Mouse (Mus musculus) heart, embryonic 12.5 days (tissue): ENCODE results near the gene Impad1. TPM values are rescaled to one million over a fixed set of nuclear protein-coding genes. Genes with fewer than 3 reads are reported as not detected.

Experiments used
- ATAC-seq: fragments of 200-750 bp; cut with Nextera tagmentation; 2 replicates; pipeline ENCODE4 v1.8.0; 2017; ENCODE audit warnings: moderate TSS enrichment, moderate library complexity; ENCODE audit not compliant: insufficient number of reproducible peaks, low FRiP score
- H3K27ac ChIP-seq: fragments of 300-500 bp; sonication (generic); 2 replicates; pipeline ENCODE4 v1.5.1; 2016; ENCODE audit warnings: mild to moderate bottlenecking, moderate library complexity; ENCODE audit not compliant: poor library complexity, severe bottlenecking
- H3K27me3 ChIP-seq: fragments of 300-500 bp; sonication (generic); replicated peaks from 2 replicates; pipeline ENCODE4 v1.6.1; 2016; ENCODE audit warnings: mild to moderate bottlenecking, moderate library complexity
- H3K36me3 ChIP-seq: fragments of 300-500 bp; sonication (generic); 2 replicates; pipeline ENCODE4 v1.6.1; 2016; ENCODE audit warnings: mild to moderate bottlenecking, moderate library complexity
- H3K4me1 ChIP-seq: fragments of 300-500 bp; sonication (generic); replicated peaks from 2 replicates; pipeline ENCODE4 v1.6.1; 2016; ENCODE audit warnings: mild to moderate bottlenecking
- H3K4me2 ChIP-seq: fragments of 300-500 bp; sonication (generic); 2 replicates; pipeline ENCODE4 v1.6.1; 2016; ENCODE audit warnings: mild to moderate bottlenecking, moderate library complexity
- H3K4me3 ChIP-seq: fragments of 300-500 bp; sonication (generic); 2 replicates; pipeline ENCODE4 v1.5.1; 2016; ENCODE audit warnings: mild to moderate bottlenecking
- H3K9ac ChIP-seq: fragments of 300-500 bp; sonication (generic); 2 replicates; pipeline ENCODE4 v1.6.1; 2016; ENCODE audit warnings: mild to moderate bottlenecking, moderate library complexity
- H3K9me3 ChIP-seq: fragments of 300-500 bp; sonication (generic); replicated peaks from 2 replicates; pipeline ENCODE4 v1.6.1; 2016; ENCODE audit warnings: mild to moderate bottlenecking, moderate library complexity
- WGBS: fragments of 180-500 bp; shearing (Covaris S2); methylation state at CpG from one replicate; pipeline ENCODE4 v1.1.7; 2016; 5-methylcytosine and 5-hydroxymethylcytosine counted together
- polyA plus RNA-seq: library from polyadenylated mRNA; unstranded; fragments of >200 nt; fragmentation: Nextera tagmentation; extraction: Ambion mirVana; gene quantifications from 2 replicates; pipeline ENCODE4 v1.2.1, GENCODE M21; 2016

Impad1 gene
- polyA plus RNA-seq, 1 experiment from 2014 or later, result 42.4 TPM

- Histone ChIP-seq H3K27me3 (no peaks in the 10 kb centered on the region), H3K36me3 (peaks cover 33% of the 10 kb centered on the region), H3K4me1 (no peaks in the 10 kb centered on the region), H3K4me2 (no peak overlapping the region), H3K4me3 (no peak overlapping the region), H3K9me3 (peaks cover 13% of the 10 kb centered on the region), H3K27ac (no peak overlapping the region), H3K9ac (no peak overlapping the region)
- ATAC-seq, result peak; percentile 55; the same call in 1 of the 2 replicates
- 88% methylated on average over 4 of the region's 4 CpGs for WGBS
Measured at GRCm38 (mm10) chr4:4782882-4783685, 10.1 kb downstream of the Impad1 start.

GRCm38 (mm10) chr4:4779265-4779770 lies 13.8 kb downstream of the Impad1 start:
- no peak overlapping the region for H3K27ac ChIP-seq
- no peak overlapping the region for H3K4me3 ChIP-seq
- H3K4me1 ChIP-seq, result no peaks in the 10 kb centered on the region
- peaks cover 13% of the 10 kb centered on the region for H3K9me3 ChIP-seq
- no peak for ATAC-seq
- H3K36me3 ChIP-seq, result peaks cover 46% of the 10 kb centered on the region
- no peaks in the 10 kb centered on the region for H3K27me3 ChIP-seq
- H3K4me2 ChIP-seq, result no peak overlapping the region
- no peak overlapping the region for H3K9ac ChIP-seq

GRCm38 (mm10) chr4:4771523-4772114 lies 21.5 kb downstream of the Impad1 start:
- H3K36me3 ChIP-seq, result peaks cover 36% of the 10 kb centered on the region
- WGBS, result 77% methylated on average over 2 of the region's 2 CpGs
- no peak overlapping the region for H3K4me3 ChIP-seq
- H3K4me2 ChIP-seq, result no peak overlapping the region
- H3K27ac ChIP-seq, result no peak overlapping the region
- no peak for ATAC-seq
- H3K9me3 ChIP-seq, result no peaks in the 10 kb centered on the region
- no peak overlapping the region for H3K9ac ChIP-seq
- no peaks in the 10 kb centered on the region for H3K27me3 ChIP-seq
- no peaks in the 10 kb centered on the region for H3K4me1 ChIP-seq

DNA sequence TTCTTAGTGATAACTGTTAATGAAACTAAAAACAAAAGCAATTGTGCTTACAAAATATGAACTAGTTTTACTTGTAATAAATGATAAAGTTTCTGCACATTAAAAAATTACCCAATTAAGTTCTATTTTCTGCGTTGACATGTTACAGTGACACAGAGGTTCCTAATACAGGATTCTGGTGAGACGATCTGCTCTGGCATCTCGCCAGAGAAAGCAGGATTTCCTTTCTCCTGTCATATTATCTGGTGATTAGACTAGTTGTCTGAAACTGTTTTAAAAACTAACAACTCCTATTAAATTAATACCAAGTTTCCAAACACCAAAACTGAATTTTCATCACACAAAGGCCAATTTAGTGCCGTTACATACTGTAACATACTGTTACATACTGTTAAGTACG lies 27.3 kb downstream of the Impad1 start:
- no peak overlapping the region for H3K4me3 ChIP-seq
- no peaks in the 10 kb centered on the region for H3K27me3 ChIP-seq
- no peaks in the 10 kb centered on the region for H3K4me1 ChIP-seq
- no peak overlapping the region for H3K4me2 ChIP-seq
- no peak overlapping the region for H3K27ac ChIP-seq
- no peak overlapping the region for H3K9ac ChIP-seq
- H3K9me3 ChIP-seq, result no peaks in the 10 kb centered on the region
- H3K36me3 ChIP-seq, result peaks cover 14% of the 10 kb centered on the region
- no peak for ATAC-seq
- 69% methylated on average over 5 of the region's 5 CpGs for WGBS

DNA sequence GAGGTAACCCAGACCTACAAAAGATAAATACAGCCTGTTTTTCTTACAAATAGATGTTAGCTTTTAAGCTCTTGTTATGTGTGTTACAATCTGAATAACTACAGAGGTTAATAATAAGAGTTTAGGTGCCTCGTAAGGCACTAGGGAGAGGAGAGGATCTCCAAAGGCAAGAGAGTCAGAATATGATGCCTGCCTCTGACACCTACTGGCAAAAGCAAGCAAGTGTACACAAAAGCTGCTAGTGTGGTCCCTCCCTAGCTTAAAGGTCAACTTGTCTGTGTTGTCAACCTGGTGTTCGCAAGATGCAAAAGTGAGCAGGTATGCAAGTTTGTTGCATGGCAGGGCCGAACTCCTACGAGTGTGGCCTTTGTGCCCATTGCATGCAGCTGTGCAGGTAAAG lies 34.8 kb downstream of the Impad1 start:
- H3K27ac ChIP-seq, result no peak overlapping the region
- H3K36me3 ChIP-seq, result no peaks in the 10 kb centered on the region
- WGBS, result 78% methylated on average over 4 of the region's 4 CpGs
- ATAC-seq, result no peak
- H3K9me3 ChIP-seq, result no peaks in the 10 kb centered on the region
- no peaks in the 10 kb centered on the region for H3K4me1 ChIP-seq
- no peak overlapping the region for H3K4me2 ChIP-seq
- H3K27me3 ChIP-seq, result no peaks in the 10 kb centered on the region
- no peak overlapping the region for H3K9ac ChIP-seq
- H3K4me3 ChIP-seq, result no peak overlapping the region

GRCm38 (mm10) chr4:4729427-4729826 lies 63.7 kb downstream of the Impad1 start:
- no peak overlapping the region for H3K9ac ChIP-seq
- no peak for ATAC-seq

GRCm38 (mm10) chr4:4726241-4726776 lies 66.8 kb downstream of the Impad1 start:
- Histone ChIP-seq H3K9me3 (no peaks in the 10 kb centered on the region), H3K27ac (no peak overlapping the region), H3K9ac (no peak overlapping the region), H3K27me3 (no peaks in the 10 kb centered on the region), H3K4me3 (no peak overlapping the region), H3K4me1 (no peaks in the 10 kb centered on the region), H3K36me3 (no peaks in the 10 kb centered on the region), H3K4me2 (no peak overlapping the region)
- WGBS, result 66% methylated on average over 3 of the region's 3 CpGs
- no peak for ATAC-seq

More at GRCm38 (mm10) chr4:4729427-4729826, 63.7 kb downstream of the Impad1 start:
- Histone ChIP-seq H3K36me3 (no peaks in the 10 kb centered on the region), H3K4me2 (no peak overlapping the region), H3K4me3 (no peak overlapping the region), H3K4me1 (no peaks in the 10 kb centered on the region), H3K27me3 (no peaks in the 10 kb centered on the region), H3K27ac (no peak overlapping the region), H3K9me3 (no peaks in the 10 kb centered on the region)
- 51% methylated on average over 3 of the region's 3 CpGs for WGBS

GRCm38 (mm10) chr4:4723821-4724220 lies 69.3 kb downstream of the Impad1 start:
- Histone ChIP-seq H3K9me3 (no peaks in the 10 kb centered on the region), H3K4me3 (no peak overlapping the region), H3K4me1 (no peaks in the 10 kb centered on the region), H3K27me3 (no peaks in the 10 kb centered on the region), H3K36me3 (no peaks in the 10 kb centered on the region), H3K9ac (no peak overlapping the region), H3K4me2 (no peak overlapping the region), H3K27ac (no peak overlapping the region)
- ATAC-seq, result no peak
- 66% methylated on average over 8 of the region's 8 CpGs for WGBS

DNA sequence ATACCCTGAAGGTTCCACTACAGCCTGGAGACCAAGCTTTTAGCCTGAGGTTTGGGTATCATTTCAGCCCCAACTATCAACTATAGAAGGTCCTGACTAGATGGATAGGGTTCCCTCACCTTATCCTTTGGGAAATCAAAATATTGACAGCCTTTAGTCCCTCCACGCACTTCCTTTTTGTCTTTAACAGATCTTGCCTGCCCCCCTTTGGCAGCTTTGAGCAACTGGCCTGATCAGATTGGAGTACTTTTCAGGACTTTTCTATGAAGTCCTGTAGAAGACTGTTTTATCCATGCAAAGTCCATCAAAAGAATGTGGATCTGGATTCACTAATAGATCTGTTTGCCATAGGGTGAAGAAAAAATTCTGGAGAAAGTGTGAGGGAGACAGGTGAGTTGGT lies 71.1 kb downstream of the Impad1 start:
- Histone ChIP-seq H3K27ac (no peak overlapping the region), H3K4me3 (no peak overlapping the region), H3K36me3 (no peaks in the 10 kb centered on the region), H3K9ac (no peak overlapping the region), H3K4me1 (no peaks in the 10 kb centered on the region), H3K9me3 (no peaks in the 10 kb centered on the region), H3K4me2 (no peak overlapping the region), H3K27me3 (no peaks in the 10 kb centered on the region)
- 32% methylated on average over 1 of the region's 1 CpGs for WGBS
- no peak for ATAC-seq

DNA sequence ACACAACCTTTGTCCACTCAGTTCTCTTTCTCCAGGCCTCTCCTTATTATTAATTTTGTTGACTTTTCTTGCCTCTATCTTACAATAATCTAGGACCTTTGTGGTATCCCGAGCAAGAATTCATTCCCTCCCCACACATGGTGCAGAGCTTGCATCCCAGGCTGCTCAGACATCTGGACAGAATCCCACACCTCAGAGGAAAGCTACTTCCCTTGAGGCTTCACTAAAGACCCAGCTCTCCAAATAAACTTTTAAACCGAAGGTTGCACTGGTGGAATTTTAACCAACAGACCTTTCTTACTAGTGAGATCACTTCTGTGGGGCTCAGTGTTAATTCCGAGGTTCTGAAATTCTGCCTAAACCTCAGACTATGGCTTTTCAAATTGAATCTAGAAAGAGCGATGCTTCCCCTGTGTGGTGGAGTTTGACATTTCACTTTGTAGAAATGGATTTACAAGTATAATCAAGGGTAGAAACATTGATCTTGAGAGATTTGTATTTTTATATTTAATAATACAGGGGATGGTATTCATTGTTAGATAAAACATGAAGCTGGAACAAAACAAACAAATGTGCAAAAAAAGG lies 75.3 kb downstream of the Impad1 start:
- H3K4me3 ChIP-seq, result no peak overlapping the region
- 57% methylated on average over 4 of the region's 4 CpGs for WGBS
- H3K27me3 ChIP-seq, result 0 out of 2 replicates have a peak, but pooled peaks cover 2% of the 10 kb centered on the region
- no peaks in the 10 kb centered on the region for H3K9me3 ChIP-seq
- H3K9ac ChIP-seq, result no peak overlapping the region
- H3K36me3 ChIP-seq, result no peaks in the 10 kb centered on the region
- H3K4me2 ChIP-seq, result no peak overlapping the region
- no peaks in the 10 kb centered on the region for H3K4me1 ChIP-seq
- no peak for ATAC-seq
- no peak overlapping the region for H3K27ac ChIP-seq
